Mouse (Mus musculus) G1E (cell line): Measurements from ENCODE around the gene H2al1c. TPM values are rescaled to one million over a fixed set of nuclear protein-coding genes. Genes with fewer than 3 reads are reported as not detected.
"Not testable (repeated sequence)": the region's sequence is repeated elsewhere in the genome, so short reads cannot be mapped to it uniquely, and the experiment has no call there.

ENCODE experiments used
- ATAC-seq: 2 replicates; pipeline ENCODE4 v1.8.0; 2016; ENCODE audit warnings: mild to moderate bottlenecking; ENCODE audit not compliant: insufficient number of reproducible peaks, poor library complexity, low FRiP score, severe bottlenecking; ENCODE audit errors: extremely low read depth
- DNase-seq: peaks from one replicate; pipeline ENCODE4 v3.0.0; 2012; ENCODE audit warnings: low spot score
- H3K27me3 ChIP-seq: 2 replicates; pipeline ENCODE4 v1.6.1; 2012; ENCODE audit warnings: mild to moderate bottlenecking, low read length, inconsistent platforms; ENCODE audit not compliant: insufficient read depth
- H3K36me3 ChIP-seq: replicated peaks from 2 replicates; pipeline ENCODE3; 2012; ENCODE audit warnings: mild to moderate bottlenecking, inconsistent platforms
- H3K4me1 ChIP-seq: 2 replicates; pipeline ENCODE4 v1.6.1; 2012; ENCODE audit warnings: low read depth, low read length, inconsistent platforms, mixed read lengths; ENCODE audit not compliant: insufficient read depth
- H3K4me3 ChIP-seq: 2 replicates; pipeline ENCODE4 v1.5.1; 2012; ENCODE audit warnings: low read depth, mild to moderate bottlenecking, inconsistent platforms, low read length, moderate library complexity, mixed read lengths
- H3K9me3 ChIP-seq: replicated peaks from 2 replicates; pipeline ENCODE4 v1.6.1; 2012; ENCODE audit warnings: inconsistent platforms
- CTCF ChIP-seq: IDR thresholded peaks from 2 replicates; pipeline ENCODE4 v1.5.1; 2012; ENCODE audit warnings: low read depth, low read length, inconsistent platforms, mixed read lengths
- GATA1 ChIP-seq: IDR thresholded peaks from 2 replicates; pipeline ENCODE4 v1.6.1; 2012; ENCODE audit warnings: borderline replicate concordance, low read length, inconsistent platforms, mixed read lengths
- GATA2 ChIP-seq: IDR thresholded peaks from 2 replicates; pipeline ENCODE4 v1.6.1; 2012; ENCODE audit warnings: low read depth, low read length, inconsistent platforms, borderline replicate concordance
- POLR2AphosphoS5 ChIP-seq: IDR thresholded peaks from 2 replicates; pipeline ENCODE4 v1.6.1; 2012; ENCODE audit warnings: low read depth, low read length, inconsistent platforms; ENCODE audit not compliant: insufficient replicate concordance
- TAL1 ChIP-seq: conservative IDR thresholded peaks from 2 replicates; pipeline ENCODE4 v1.6.1; 2012; ENCODE audit warnings: low read depth, low read length, inconsistent platforms, mixed read lengths
- polyA plus RNA-seq: library from polyadenylated mRNA; stranded (reverse); fragments of >175 nt; gene quantifications from 2 replicates; pipeline ENCODE4 v1.2.3, GENCODE M21; 2012
- total RNA-seq, 2 experiments: library from RNA; stranded (forward) in 1 of 2; stranded (reverse) in 1 of 2; fragments of 200-1000 nt in 1 of 2; fragments of >200 nt in 1 of 2; fragmentation: Nextera tagmentation in 1 of 2; gene quantifications; 2 replicates each; pipeline ENCODE4 v1.2.3; 2014 to 2017

Gene H2al1c
- not detected in 2 replicates for total RNA-seq (2014; fragmentation: Nextera tagmentation)
- total RNA-seq (2017), result not detected in 2 replicates
- not detected in 2 replicates for polyA plus RNA-seq

GRCm38 (mm10) chrX:11305355-11305754 is at the start of gene H2al1c:
Gene H2al1c (plus strand): TSS chrX:11305655.
- not testable (repeated sequence) for H3K27me3 ChIP-seq, ATAC-seq, H3K4me1 ChIP-seq, H3K4me3 ChIP-seq, H3K36me3 ChIP-seq, H3K9me3 ChIP-seq, DNase-seq

DNA sequence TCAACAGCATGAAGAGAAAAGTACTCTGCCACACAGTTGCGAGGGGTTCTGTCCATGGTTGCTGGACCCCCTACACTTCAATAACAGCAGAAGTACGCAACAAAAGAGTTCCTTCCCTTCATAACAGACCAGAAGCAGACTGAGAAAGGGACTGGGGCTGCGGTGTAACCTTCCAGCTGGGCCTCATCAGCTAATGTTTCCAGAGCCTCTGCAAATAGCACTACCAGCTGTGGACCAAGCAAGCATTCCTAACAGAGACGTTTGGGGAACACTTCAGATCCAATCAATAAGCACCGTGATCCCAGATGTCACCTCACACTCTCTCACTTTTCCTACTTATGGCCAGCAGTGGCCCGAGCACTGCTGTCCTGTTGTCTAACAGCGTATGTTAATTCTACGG is 40.5 kb upstream of the H2al1c start:
- Histone ChIP-seq H3K9me3 (no peaks in the 10 kb centered on the region), H3K36me3 (no peaks in the 10 kb centered on the region), H3K4me1 (no peaks in the 10 kb centered on the region), H3K4me3 (no peak overlapping the region), H3K27me3 (no peaks in the 10 kb centered on the region)
- TF ChIP-seq GATA1 (no peak), TAL1 (no peak), GATA2 (no peak), POLR2AphosphoS5 (no peak)
- ATAC-seq (no peak), DNase-seq (no peak)

- ATAC-seq, result no peak
- Histone ChIP-seq H3K27me3 (no peaks in the 10 kb centered on the region), H3K36me3 (no peaks in the 10 kb centered on the region), H3K4me1 (no peaks in the 10 kb centered on the region), H3K4me3 (no peak overlapping the region), H3K9me3 (no peaks in the 10 kb centered on the region)
- TF ChIP-seq POLR2AphosphoS5, result no peak
- TF ChIP-seq TAL1, result no peak
- TF ChIP-seq CTCF, result no peak
- no peak for TF ChIP-seq GATA2
- TF ChIP-seq GATA1, result no peak
- no peak for DNase-seq
These were observed 37.7 kb upstream of the H2al1c start for GRCm38 (mm10) chrX:11267791-11268190.

- H3K36me3 ChIP-seq, result no peaks in the 10 kb centered on the region
- no peaks in the 10 kb centered on the region for H3K27me3 ChIP-seq
- ATAC-seq (no peak), DNase-seq (no peak)
- H3K4me1 ChIP-seq, result no peaks in the 10 kb centered on the region
- H3K4me3 ChIP-seq, result no peak overlapping the region
- no peak for TF ChIP-seq GATA2
- no peaks in the 10 kb centered on the region for H3K9me3 ChIP-seq
These were observed 36.4 kb upstream of the H2al1c start for GRCm38 (mm10) chrX:11269074-11269473.

GRCm38 (mm10) chrX:11273190-11273589 is 32.3 kb upstream of the H2al1c start:
- H3K9me3 ChIP-seq, result no peaks in the 10 kb centered on the region
- DNase-seq (no peak), ATAC-seq (no peak)
- H3K4me3 ChIP-seq, result no peak overlapping the region
- no peaks in the 10 kb centered on the region for H3K36me3 ChIP-seq
- H3K27me3 ChIP-seq, result no peaks in the 10 kb centered on the region
- no peak for TF ChIP-seq CTCF
- no peak for TF ChIP-seq GATA2
- no peak for TF ChIP-seq POLR2AphosphoS5
- no peak for TF ChIP-seq TAL1
- TF ChIP-seq GATA1, result no peak
- H3K4me1 ChIP-seq, result no peaks in the 10 kb centered on the region

DNA sequence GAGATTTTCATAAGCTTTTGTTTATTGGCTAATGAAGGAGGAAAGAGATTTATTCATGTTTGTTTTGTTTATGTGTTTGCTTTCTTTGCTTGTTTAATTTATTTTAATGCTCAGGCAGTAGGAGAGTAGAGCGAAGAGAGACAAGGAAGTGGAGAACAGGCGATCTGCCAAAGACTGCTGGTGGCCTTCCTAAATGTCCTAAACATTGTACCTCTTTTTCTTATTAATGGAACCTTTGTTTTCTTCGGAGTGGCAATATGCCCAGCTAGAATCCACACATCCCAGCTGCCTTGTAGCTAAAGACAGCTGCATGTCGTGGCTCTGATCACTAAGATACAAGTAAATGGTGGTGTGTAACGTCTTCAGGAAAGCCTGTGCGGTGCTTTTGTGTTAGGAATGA is 28.4 kb upstream of the H2al1c start:
- Histone ChIP-seq H3K4me1 (no peaks in the 10 kb centered on the region), H3K9me3 (no peaks in the 10 kb centered on the region), H3K4me3 (no peak overlapping the region), H3K36me3 (no peaks in the 10 kb centered on the region), H3K27me3 (no peaks in the 10 kb centered on the region)
- TF ChIP-seq GATA1, result no peak
- no peak for TF ChIP-seq GATA2
- no peak for TF ChIP-seq POLR2AphosphoS5
- TF ChIP-seq TAL1, result no peak
- TF ChIP-seq CTCF, result no peak
- ATAC-seq (no peak), DNase-seq (no peak)

- Histone ChIP-seq H3K27me3 (no peaks in the 10 kb centered on the region), H3K36me3 (no peaks in the 10 kb centered on the region), H3K4me1 (no peaks in the 10 kb centered on the region), H3K4me3 (no peak overlapping the region), H3K9me3 (no peaks in the 10 kb centered on the region)
- TF ChIP-seq GATA2 (no peak), CTCF (no peak), POLR2AphosphoS5 (no peak), TAL1 (no peak), GATA1 (no peak)
- no peak for DNase-seq
- ATAC-seq, result no peak
These were observed 24.7 kb upstream of the H2al1c start for GRCm38 (mm10) chrX:11280741-11281140.
